Mouse (Mus musculus) fibroblast of lung, adult 2 months (primary cell): Measurements from ENCODE around the gene Aire.

Experiments used
- DNase-seq: peaks from one replicate; pipeline ENCODE4 v3.0.0-alpha.2; 2011; ENCODE audit warnings: low read depth

The Aire gene

DNA sequence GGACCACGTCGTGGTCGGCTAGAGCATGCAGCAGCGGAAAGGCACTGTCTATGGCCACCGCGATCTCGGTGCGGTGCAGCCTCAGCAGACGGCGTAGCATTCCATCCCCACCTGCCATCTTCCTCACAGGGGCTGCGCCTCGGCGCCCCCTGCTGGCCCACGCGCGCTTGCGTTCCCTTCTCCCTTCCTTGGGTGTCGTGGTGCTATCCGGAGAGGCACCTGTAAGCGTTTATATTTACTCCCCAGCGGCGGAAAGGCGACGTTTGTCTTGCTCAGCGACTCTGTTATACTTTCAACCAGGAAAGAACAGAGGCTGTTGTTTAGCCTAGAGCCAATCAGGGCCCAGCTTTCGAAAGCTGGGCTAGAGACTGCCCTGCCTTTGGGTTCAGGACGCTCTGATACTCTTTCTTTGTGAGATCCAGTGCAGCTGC lies at the start of gene Aire:
Gene Aire, minus strand, starts transcription at position 205 of the 431 bp plus-strand sequence.
- no peak for DNase-seq

DNA sequence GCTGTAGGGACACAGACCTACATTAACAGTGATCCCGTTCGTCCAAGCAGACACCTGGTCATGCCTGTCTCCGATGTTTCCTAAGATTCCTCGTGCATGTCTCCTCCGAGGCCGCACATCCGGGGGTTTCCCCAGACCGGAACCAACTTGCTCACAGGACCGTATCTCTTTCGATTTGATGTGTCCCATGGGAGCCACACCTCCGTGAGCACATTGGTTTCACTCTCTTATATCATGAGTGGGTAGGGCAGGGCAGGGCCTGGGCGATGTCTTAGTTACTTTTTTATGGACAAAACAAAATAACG lies 49.3 kb upstream of the Aire start:
- DNase-seq, result no peak

DNA sequence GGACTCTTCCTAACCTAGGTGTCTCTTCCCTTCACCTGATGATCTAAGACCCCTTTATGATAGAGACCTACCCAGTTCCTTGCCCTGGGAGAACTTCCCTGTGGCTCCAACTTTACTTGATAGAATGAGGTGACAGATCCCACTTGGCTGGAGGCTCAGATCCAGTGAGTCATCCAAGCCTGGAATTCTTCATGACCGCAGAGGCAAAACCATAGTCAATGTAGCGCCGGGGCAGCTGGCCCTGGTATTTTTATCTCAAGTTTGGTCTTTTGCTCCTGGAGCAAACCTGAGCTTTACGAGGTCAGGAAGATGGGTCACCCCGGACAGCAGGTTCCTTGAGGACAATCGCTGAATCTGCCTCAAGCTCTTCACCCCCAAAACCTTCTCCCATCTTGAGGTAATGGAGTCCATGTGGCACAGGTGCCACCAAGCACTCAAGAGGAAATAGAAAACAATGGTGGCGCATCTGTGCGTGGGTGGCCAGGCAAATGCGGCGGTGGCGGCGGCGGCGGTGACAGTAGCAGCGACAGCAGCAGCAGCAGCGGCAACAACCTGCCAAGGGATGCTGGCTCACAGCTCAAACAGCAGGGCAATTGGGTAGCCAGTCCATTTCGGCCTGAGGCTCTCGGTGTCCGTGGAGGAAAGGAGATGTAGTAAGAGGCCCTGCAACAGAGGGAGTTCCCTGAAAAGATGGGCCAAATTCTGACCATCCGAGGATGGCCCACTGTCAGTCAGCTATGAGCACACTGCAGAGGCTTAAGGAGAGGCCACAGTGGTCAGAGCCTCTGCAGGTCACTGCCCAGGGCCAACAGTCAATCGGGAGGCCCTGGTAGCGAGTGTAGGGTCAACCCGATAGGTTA lies 48.7 kb upstream of the Aire start:
- no peak for DNase-seq

DNA sequence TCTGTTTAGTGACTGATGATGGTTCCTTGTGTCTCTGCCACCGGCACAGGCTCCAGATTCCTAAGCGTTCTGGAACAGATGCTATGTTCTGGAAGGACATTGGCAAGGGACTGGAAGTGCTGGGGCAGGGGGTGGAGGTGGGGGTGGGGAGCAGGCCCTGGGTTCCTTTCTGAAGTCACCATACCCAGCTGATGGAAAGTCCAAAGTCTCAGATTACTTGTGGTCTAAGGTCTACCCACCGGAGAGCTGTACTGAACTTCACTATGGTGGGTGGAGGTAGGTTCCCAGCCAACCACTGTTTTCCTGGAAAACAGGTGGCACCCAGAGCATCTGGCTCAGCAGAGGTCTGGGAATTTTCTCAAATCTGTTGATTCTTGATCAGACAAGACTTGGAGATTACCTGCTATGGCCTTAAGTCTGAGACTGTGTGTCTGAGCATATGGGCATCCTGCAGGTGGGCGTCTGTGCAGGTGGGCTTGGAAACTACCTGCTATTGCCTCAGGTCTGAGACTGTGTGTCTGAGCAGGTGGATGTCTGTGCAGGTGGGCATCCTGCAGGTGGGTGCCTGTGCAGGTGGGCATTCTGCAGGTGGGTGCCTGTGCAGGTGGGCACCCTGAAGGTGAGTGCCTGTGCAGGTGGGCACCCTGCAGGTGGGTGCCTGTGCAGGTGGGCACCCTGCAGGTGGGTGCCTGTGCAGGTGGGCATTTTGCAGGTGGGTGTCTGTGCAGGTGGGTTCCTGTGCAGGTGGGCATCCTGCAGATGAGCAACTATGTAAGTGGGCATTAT lies 47.5 kb upstream of the Aire start:
- DNase-seq, result no peak

DNA sequence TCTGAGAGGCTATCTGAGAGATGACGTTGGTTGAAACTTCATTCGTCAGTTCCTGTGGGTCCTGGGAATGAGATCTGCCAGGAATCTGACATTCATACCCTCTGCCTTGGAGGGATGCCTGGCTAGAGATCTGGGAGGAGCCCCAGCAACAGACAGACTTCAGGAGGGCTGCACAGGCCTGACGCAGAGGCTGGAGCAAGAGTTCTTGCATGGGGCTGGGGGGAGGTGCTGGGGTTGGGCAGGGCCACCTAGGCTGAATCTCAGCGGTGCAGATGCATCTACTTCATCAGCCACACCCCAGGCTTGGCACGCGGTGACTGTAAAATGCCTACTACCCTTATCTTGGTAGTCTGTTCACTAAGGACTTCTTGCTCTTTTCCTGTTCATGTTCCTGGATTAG lies 46.8 kb upstream of the Aire start:
- DNase-seq, result no peak

DNA sequence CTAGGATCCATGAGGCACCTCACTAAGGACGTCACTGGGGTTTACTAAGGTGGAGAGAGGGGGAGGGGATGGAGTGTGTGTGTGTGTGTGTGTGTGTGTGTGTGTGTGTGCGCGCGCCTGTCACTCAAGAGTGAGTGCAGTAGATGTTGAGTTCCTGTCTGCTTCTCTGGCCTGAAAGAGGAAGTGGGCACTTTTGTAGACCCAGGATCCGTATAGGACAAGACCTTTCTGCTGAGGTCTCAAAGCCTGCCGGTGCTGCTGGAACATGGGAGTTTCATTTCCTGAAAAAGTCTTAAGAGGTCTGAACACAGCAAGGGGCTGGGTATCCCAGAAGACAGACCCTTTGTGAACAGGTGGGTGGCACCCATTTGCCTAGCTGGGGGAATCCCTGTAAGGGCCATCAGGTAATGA lies 43.7 kb upstream of the Aire start:
- no peak for DNase-seq

DNA sequence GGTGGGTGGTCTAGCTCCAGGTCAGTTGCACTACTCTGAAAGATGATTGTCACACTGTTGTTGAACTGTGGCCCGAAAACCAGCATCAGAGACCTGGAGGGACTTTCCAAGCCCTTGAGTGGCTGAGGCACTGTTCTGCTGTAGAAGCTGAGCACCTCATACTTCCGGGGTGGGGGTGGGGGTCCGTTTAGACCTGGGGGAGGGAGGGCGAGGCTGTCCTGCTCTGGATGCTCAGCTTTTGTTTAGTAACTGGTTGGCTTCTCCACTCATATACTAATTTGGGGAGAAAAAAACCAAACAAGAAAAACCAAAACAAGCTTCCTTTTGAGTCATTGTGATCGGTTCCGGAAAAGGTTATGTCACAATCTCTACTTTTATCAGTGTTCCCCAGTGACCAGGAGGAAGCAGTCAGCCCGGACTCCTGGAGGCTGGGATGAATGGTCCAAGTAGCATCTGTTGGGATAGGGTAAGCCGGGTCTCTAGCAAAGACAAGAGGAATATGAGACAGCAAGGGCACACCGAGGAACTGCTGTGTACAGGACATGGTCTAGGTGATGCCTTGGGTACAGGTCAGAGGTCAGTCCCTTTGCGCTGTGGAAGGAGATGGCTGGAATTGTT lies 43.1 kb upstream of the Aire start:
- no peak for DNase-seq

DNA sequence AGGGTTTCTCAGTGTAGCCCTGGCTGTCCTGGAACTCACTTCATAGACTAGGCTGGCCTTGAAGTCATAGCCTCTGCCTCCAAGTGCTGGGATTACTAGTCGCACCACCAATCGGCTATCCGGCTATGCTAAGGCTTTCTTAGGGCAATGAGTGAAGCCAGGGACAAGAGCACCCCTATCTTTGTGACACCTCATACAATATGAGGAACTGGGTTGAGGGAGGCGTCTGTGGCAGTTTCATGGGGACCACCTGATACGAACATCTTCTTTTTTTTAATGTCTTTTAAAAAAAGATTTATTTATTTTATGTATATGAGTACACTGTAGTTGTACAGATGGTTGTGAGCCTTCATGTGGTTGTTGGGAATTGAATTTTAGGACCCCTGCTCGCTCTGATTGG lies 42.3 kb upstream of the Aire start:
- no peak for DNase-seq

DNA sequence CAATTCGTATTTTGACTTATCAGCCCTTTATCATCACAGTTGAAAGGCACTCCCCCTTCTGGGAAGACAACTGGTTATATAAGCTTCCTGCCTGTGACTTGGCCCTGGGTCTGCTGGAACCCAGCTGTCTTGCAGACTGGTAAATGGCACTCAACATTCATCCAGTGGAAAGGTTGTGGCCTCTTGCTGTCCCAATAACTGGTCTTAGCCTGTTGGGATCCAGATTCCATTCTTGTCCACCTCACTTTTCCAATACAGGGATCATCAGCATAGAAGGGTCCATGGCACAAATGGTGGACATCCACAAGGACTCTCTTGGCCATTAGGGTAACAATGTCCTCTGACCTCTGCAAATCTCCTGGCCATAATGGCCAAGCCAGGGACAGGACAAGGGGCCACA lies 40.7 kb upstream of the Aire start:
- DNase-seq, result no peak

DNA sequence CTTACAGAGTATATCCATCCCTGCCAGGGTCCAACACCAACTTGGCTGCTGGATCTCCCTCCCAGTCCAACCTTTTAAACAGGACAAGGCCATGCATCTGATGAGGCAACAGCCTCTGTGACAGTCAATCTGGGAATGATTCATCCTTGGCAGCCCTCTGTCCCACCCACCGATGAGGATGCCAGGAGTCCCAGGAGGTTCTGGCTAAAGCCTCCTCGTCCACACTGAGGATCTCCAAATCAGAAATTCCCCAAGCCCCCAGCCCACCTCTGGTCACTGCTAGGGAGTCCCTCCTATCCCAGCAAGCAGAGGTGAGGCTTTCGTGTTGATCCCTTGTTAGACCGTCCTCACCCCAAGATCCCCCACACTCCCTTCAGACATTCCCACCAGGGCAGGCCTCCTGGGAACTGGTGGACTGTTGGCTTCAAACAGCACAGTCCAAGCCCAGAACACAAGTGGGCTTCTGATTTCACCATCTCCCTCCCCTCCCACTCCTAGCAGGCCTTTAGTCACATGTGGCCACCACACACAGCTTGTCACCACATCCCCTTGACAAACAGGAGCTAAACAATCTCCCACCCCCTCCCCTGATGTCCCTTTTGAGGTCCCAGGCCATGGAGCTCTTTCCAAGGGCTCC lies 36.7 kb upstream of the Aire start:
- no peak for DNase-seq

DNA sequence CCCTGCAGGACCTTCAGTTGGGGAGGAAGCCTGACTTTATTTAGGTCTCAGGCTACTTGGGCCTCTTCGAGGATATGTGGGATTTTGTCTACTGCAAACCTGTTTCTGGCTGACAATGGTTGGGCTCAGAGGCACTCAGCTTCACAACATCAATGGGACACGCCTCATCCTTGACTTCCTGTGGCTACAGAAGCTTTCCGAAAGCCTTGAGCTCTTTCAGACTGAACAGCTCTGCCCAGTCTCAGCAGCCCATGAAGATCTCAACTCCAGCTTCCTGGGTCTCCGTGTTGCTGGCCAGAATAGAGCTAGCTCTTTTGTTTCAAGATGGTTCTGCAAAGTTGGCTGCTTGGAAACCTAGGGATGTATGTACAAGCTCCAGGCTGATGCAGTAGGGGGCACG lies 34.9 kb upstream of the Aire start:
- no peak for DNase-seq

DNA sequence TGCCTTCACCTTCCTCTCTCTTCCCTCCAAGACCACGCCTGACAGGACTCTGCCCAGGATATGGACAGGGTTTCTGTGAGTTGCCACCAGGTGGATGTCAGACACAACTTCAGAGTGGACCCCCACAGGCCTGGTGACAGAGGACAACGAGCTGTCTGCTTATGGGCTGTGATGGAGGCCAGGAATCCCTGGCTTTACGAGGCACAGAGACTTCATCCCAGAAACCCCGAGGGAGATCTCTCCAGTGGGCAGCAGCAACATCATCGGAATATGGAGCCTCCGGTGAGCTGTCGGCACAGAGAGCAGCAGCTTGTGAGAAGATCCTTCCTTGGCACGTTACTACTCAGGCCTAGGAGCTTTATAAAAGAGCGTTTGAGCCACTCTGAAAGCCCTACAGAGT lies 34.5 kb upstream of the Aire start:
- no peak for DNase-seq

DNA sequence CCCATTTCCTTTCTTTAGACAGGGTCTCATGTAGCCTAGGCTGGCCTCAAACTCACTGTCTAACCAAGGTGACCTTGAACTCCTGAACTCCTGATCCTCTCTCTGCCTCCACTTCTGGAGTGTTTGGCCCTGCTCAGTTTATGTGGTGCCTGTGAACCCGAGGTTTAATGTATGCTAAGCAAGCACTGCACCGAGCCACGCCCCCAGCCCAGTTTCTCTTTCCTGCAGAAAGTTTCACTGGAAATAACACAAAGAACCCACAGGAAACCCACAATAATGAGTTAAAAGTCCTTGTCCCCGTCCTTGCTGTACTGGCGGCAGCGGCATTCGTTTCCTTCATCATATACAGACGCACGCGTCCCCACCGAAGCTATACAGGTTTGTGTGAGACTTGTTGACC lies 31.6 kb upstream of the Aire start:
- DNase-seq, result no peak

DNA sequence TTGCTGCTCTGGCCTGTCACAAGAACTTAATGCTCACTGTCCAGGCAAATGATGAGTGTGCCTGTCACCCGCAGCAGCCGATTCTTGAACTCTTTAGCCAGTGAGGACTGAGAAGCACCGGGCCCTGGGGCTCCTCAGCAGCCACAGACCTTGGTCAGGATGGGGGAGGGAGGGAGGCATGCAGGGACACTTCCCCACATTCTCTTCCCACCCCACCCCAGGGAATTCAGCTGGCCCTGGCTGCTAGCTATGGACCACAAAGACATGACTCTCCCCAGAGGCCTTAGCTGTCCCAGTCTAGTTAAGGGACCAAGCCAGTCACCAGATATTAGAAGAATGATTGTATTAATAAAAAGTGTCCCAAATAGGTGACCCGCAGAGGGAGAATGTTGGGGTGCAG lies 30.7 kb upstream of the Aire start:
- DNase-seq, result no peak

DNA sequence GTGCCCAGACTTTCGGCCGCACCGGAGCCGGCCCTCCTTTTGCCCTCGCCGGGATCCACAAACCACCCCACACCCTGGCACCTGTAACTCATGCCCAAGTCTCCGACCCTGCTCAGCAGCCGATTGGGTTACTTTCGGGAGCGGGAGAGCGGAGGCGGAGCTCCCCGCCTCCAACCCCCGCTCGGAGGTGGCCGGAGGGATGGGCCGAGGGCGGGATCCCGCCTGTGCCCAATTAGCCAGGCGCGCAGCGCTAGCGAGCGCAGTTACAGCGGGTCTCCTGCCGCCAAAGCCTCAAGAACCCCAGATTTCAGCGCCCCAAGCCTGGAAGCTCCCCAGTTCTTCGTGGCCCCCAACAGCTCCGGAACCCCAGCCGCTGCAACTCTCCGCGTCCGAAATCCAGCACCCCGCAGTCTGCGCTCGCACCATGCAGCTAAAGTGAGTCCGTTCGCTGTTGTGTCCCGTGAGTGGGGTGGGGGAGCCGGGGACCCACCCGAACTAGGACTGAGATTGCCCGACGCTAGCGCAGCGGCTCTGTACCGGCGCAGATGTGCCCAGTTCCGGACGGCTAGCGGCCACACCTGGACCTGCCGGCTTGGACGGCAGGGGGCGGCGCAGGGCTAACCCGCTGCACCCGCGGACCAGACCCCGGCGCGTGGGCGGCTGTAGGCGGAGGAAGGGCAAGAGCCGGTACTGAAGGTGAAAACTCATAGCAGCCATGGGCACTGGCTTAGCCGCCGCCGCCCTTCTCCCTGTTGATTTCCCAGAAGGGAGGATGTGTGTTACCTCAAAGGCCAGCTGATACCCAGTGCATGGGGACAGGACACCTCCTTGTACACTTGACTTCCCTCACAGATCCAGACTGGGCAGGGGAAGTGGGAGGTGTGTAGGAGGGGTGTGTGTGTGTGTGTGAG lies 25.9 kb upstream of the Aire start, which contains the start of gene Icosl:
Gene Icosl, plus strand, starts transcription at position 202 of the 911 bp plus-strand sequence.
- no peak for DNase-seq

DNA sequence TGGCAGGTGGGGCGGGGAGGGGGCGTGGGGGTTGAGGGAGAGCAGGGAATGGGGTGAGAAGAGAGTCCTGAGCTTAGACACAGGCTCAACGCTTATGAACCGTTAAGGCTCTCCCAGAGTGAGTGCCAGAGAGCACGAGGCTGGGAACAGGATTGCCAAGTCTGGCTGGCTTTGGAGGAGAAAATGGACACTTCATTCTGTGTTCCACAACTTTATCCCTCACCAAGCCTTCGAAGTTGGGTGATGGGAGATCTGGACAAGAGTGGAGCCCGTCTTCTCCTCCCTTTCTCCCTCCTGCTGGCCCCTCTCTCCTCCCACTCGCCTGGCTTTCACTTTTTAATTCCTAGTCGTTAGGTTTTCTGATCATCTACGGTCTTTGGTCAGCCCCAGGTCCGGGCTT lies 25.1 kb upstream of the Aire start:
- DNase-seq, result no peak

DNA sequence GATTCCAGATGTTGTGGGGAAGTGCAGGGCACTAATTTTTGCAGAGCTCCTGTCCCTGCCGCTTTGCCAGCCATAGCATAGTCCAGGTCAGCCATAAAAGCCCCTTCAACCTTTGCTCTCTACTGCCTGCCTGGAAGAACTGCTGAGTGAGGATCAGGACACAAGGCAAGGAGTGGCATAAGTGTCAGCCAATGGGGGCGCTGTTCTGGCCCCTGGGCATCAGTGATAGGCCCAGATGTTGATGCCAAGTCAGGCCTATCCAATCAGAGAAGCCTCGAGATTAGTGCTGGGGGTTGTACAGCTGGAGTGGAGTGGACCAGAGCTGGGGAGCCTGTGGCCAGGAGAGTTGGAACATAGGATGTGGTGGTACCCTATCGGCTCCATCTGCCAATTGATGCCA lies 23.8 kb upstream of the Aire start:
- DNase-seq, result no peak

DNA sequence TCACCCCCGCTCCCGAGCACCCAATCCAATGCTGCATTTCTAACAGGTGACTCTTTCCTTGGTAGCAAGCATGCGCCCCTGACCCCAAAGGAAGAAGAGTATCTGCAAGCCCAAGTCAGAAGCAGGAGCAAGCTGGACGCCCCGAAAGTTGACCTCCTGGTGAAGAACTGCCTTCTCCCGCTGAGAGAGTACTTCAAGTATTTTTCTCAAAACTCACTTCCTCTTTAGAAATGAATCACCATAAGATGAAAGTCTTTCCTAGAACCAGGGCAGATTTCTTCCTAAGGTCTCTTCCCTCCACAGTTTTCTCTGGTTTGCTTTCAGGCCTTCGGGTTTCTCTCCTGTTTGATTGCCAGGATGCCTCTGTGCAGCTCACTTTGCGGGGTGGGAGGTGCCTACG lies 19.7 kb upstream of the Aire start:
- DNase-seq, result no peak

DNA sequence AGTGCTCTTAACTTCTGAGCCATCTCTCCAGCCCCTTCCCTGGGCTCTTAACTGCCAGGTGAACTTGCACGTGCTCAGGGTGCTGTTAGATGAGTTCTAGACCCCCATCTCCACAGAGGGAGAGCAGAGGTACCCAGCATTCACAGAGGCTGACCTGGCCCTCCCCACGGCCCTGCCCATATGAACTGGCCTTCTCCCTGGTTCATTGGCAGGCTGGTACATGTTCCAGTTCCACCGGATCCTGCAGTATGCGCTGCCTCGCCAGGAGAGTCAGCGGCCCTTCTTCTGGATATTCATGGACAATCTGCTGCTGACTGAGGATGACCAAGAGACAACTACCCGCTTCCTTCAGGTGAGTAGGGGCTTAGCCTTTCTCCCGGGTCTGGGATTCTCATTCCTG lies 13.6 kb upstream of the Aire start:
- no peak for DNase-seq

DNA sequence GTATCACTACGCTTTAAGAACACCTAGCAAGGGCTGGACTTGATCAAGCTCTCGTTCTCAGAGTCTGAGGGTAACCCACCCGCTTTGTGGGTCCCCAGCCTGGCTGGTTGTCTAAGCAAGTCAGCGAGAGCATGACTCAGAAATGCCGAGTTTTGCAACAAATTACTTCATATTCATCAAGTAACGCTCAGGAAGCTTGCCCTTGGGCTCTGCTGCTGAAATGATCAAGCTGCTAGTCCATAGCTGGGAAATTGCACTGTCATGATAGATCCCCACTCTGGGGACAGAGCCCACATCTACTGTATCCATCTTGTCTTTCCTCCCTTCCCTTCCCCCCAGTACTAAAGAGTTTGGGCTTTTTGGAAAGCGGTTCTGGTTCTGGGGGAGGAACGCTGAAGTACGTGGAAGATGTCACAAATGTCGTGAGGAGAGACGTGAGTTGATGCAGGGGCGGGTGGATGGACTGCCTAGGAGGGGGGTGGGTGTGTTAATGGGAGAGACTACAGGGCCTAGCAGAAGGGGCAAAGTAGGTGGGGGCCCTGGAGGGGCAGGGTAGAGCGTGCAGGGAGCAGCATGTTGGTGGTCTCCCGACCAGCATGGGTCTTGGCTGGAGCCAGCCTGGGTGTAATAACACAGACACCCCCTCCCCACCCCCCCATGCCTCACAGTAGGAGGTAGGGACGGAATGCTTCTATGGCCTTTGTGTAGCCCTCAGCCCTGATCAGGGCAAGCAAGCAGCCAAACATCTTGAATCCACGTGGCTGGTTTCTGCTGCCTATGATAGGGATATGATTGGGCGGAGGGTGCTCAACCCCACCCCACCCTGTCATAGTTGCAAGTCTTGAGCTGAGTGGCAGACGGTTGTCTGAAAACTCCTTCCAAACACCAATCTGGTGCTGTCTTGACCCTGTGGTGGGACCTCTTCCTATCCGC lies 11.5 kb upstream of the Aire start:
- peak; percentile 71 for DNase-seq
